Mouse (Mus musculus): ENCODE data around the gene Stx8. TPM values are rescaled to one million over a fixed set of nuclear protein-coding genes. Genes with fewer than 3 reads are reported as not detected.

Gene Stx8
- polyA plus RNA-seq, 1 experiment = 15.9 TPM

DNA sequence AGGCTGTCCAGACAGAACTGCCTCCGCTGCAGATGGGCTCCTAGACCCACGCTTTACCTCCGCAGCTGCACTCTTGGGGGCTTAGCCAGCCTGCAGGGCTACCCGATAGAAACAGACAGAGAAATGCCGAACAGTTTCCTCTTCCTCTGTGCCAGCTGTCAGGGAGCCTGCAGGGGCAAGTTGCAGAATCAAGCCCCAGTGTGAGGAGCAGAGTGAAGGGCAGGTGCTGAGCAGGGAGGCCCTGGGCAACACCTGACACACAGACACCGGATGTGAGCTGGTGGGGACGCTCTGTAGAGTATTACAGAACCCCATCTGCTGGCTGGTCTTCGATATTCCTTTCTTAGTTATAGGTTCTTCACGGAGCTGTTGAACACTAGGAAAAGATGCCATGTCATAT lies 160.1 kb downstream of the Stx8 start:
- no peak overlapping the region for H3K4me3 ChIP-seq (ENCODE audit: insufficient read depth, poor library complexity, severe bottlenecking)
- TF ChIP-seq MYOG (IDR thresholded peaks at IDR 0.05; ENCODE audit: control insufficient read depth, extremely low read depth, insufficient read length) (no peak), CEBPB (IDR thresholded peaks at IDR 0.05; ENCODE audit: low read depth) (no peak), FOSL1 (IDR thresholded peaks at IDR 0.05; ENCODE audit: insufficient read depth, low read length, poor library complexity, severe bottlenecking) (no peak), MAX (IDR thresholded peaks at IDR 0.05) (no peak), MYOD1 (IDR thresholded peaks at IDR 0.05; ENCODE audit: control insufficient read depth, insufficient read length, low read depth) (no peak), USF1 (IDR thresholded peaks at IDR 0.05; ENCODE audit: low read depth) (no peak), CTCF (IDR thresholded peaks at IDR 0.05; ENCODE audit: control insufficient read depth, insufficient read depth, insufficient read length) (no peak)
- H3K27me3 ChIP-seq (ENCODE audit: control insufficient read depth, insufficient read depth, insufficient read length) = no peaks in the 10 kb centered on the region
- H3K79me3 ChIP-seq (ENCODE audit: low read depth) = no peaks in the 10 kb centered on the region
- H3K36me3 ChIP-seq (ENCODE audit: control insufficient read depth, insufficient read depth) = no peaks in the 10 kb centered on the region
- H3ac ChIP-seq (ENCODE audit: control insufficient read depth, insufficient read length, low read depth) = no peak overlapping the region
- no peaks in the 10 kb centered on the region for H3K79me2 ChIP-seq (ENCODE audit: control insufficient read depth, insufficient read depth)

DNA sequence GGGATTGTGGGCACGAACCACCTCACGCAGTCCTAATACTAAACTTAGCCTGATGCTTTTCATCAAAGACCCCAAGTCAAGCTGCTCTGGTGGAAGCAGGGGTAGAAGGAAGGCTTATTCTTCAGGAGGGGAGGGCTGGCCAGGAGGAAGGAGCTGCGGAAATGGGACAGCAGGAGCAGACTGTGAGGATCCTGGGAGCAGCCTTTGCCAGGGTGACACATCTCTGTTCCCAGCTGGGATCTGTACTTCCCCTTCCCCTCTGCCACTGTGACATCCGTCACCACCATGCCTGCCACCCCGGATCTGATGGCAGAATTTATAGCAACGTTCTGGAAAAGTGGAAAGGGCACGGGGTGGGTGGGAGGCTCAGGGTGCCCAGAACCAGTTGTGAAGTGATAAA lies 168.5 kb downstream of the Stx8 start:
- H3K79me2 ChIP-seq (ENCODE audit: control insufficient read depth, insufficient read depth) = no peaks in the 10 kb centered on the region
- TF ChIP-seq MAX (IDR thresholded peaks at IDR 0.05) = no peak
- no peak for TF ChIP-seq MYOD1 (IDR thresholded peaks at IDR 0.05; ENCODE audit: control insufficient read depth, insufficient read length, low read depth)
- no peak for TF ChIP-seq CEBPB (IDR thresholded peaks at IDR 0.05; ENCODE audit: low read depth)
- no peaks in the 10 kb centered on the region for H3K36me3 ChIP-seq (ENCODE audit: control insufficient read depth, insufficient read depth)
- H3ac ChIP-seq (ENCODE audit: control insufficient read depth, insufficient read length, low read depth) = no peak overlapping the region
- no peaks in the 10 kb centered on the region for H3K27me3 ChIP-seq (ENCODE audit: control insufficient read depth, insufficient read depth, insufficient read length)
- no peak overlapping the region for H3K4me3 ChIP-seq (ENCODE audit: insufficient read depth, poor library complexity, severe bottlenecking)
- H3K79me3 ChIP-seq (ENCODE audit: low read depth) = no peaks in the 10 kb centered on the region

DNA sequence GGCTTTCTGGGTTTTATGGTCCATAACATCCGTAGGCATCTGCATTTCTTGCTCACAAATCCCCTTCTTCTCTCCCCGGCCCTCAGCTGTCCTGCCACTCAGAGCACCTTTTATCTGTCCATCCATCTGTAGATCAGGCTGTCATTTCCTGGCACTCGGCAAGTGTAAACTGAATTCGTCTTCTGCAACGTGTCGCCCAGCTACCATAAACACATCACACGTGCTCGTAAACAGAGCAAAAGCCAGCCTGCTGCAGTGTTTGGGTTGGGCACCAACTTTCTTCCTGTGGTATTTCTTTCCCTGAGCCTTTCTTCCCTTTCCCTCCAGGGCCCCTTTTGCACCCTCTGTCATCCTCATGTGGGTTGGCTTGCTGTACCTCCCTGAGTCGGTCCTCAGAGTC lies 169.4 kb downstream of the Stx8 start:
- TF ChIP-seq MYOG (IDR thresholded peaks at IDR 0.05; ENCODE audit: control insufficient read depth, extremely low read depth, insufficient read length) (no peak), CEBPB (IDR thresholded peaks at IDR 0.05; ENCODE audit: low read depth) (no peak), CTCF (IDR thresholded peaks at IDR 0.05; ENCODE audit: control insufficient read depth, insufficient read depth, insufficient read length) (no peak), FOSL1 (IDR thresholded peaks at IDR 0.05; ENCODE audit: insufficient read depth, low read length, poor library complexity, severe bottlenecking) (no peak), MYOD1 (IDR thresholded peaks at IDR 0.05; ENCODE audit: control insufficient read depth, insufficient read length, low read depth) (peak; percentile 30), MAX (IDR thresholded peaks at IDR 0.05) (no peak)
- no peaks in the 10 kb centered on the region for H3K27me3 ChIP-seq (ENCODE audit: control insufficient read depth, insufficient read depth, insufficient read length)
- H3K4me3 ChIP-seq (ENCODE audit: insufficient read depth, poor library complexity, severe bottlenecking) = no peak overlapping the region
- no peak overlapping the region for H3ac ChIP-seq (ENCODE audit: control insufficient read depth, insufficient read length, low read depth)
- no peaks in the 10 kb centered on the region for H3K79me2 ChIP-seq (ENCODE audit: control insufficient read depth, insufficient read depth)
- H3K79me3 ChIP-seq (ENCODE audit: low read depth) = no peaks in the 10 kb centered on the region
- no peaks in the 10 kb centered on the region for H3K36me3 ChIP-seq (ENCODE audit: control insufficient read depth, insufficient read depth)

DNA sequence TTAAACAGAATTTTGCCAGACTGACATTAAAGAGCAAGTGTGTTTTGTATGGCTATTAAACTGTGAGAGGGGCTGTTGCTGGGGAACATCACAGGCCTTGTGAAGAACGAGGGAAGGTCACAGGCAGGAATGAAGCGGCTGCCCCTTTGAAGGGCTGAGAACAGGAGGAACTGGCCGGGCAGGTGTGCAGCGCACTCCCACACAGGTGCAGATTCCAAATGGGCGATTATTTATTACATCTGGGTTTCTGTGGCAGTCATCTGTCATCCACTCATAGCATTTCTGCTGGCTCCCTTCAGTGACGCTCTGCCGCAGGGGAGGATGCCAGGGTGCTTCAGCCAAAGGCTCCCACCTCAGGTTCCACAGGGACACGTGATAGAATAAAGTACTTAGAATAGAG lies 170.7 kb downstream of the Stx8 start:
- Histone ChIP-seq H3ac (ENCODE audit: control insufficient read depth, insufficient read length, low read depth) (no peak overlapping the region), H3K36me3 (ENCODE audit: control insufficient read depth, insufficient read depth) (no peaks in the 10 kb centered on the region), H3K79me2 (ENCODE audit: control insufficient read depth, insufficient read depth) (no peaks in the 10 kb centered on the region), H3K4me3 (ENCODE audit: insufficient read depth, poor library complexity, severe bottlenecking) (no peak overlapping the region), H3K27me3 (ENCODE audit: control insufficient read depth, insufficient read depth, insufficient read length) (no peaks in the 10 kb centered on the region), H3K79me3 (ENCODE audit: low read depth) (no peaks in the 10 kb centered on the region)
- TF ChIP-seq USF1 (IDR thresholded peaks at IDR 0.05; ENCODE audit: low read depth) (no peak), CTCF (IDR thresholded peaks at IDR 0.05; ENCODE audit: control insufficient read depth, insufficient read depth, insufficient read length) (no peak), MYOD1 (IDR thresholded peaks at IDR 0.05; ENCODE audit: control insufficient read depth, insufficient read length, low read depth) (no peak), MAX (IDR thresholded peaks at IDR 0.05) (no peak), MYOG (IDR thresholded peaks at IDR 0.05; ENCODE audit: control insufficient read depth, extremely low read depth, insufficient read length) (no peak), FOSL1 (IDR thresholded peaks at IDR 0.05; ENCODE audit: insufficient read depth, low read length, poor library complexity, severe bottlenecking) (no peak), CEBPB (IDR thresholded peaks at IDR 0.05; ENCODE audit: low read depth) (no peak)

DNA sequence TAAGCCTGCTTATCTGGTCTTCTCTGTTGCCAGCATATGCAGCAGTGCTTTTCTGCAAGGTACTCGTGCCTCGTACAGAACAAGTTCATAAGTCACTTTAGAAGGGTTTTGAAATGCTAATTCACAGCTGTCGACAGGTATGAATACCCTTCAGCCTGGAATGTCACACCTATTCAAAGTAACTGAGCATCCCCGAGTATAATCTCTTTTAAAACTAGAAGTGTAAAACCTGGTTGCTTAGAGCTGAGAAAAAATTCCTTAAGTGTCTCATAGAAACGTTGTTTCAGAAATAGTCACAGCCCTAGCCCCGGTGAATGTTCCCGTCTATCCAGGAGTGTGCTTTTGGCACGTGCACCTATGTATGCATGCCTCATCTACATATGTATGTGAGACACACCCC lies 176.3 kb downstream of the Stx8 start:
- TF ChIP-seq MYOG (IDR thresholded peaks at IDR 0.05; ENCODE audit: control insufficient read depth, extremely low read depth, insufficient read length) (no peak), CTCF (IDR thresholded peaks at IDR 0.05; ENCODE audit: control insufficient read depth, insufficient read depth, insufficient read length) (no peak), MAX (IDR thresholded peaks at IDR 0.05) (no peak), CEBPB (IDR thresholded peaks at IDR 0.05; ENCODE audit: low read depth) (no peak), FOSL1 (IDR thresholded peaks at IDR 0.05; ENCODE audit: insufficient read depth, low read length, poor library complexity, severe bottlenecking) (no peak), MYOD1 (IDR thresholded peaks at IDR 0.05; ENCODE audit: control insufficient read depth, insufficient read length, low read depth) (no peak), USF1 (IDR thresholded peaks at IDR 0.05; ENCODE audit: low read depth) (no peak)
- Histone ChIP-seq H3K79me2 (ENCODE audit: control insufficient read depth, insufficient read depth) (no peaks in the 10 kb centered on the region), H3ac (ENCODE audit: control insufficient read depth, insufficient read length, low read depth) (no peak overlapping the region), H3K4me3 (ENCODE audit: insufficient read depth, poor library complexity, severe bottlenecking) (no peak overlapping the region), H3K27me3 (ENCODE audit: control insufficient read depth, insufficient read depth, insufficient read length) (no peaks in the 10 kb centered on the region), H3K36me3 (ENCODE audit: control insufficient read depth, insufficient read depth) (no peaks in the 10 kb centered on the region), H3K79me3 (ENCODE audit: low read depth) (no peaks in the 10 kb centered on the region)

DNA sequence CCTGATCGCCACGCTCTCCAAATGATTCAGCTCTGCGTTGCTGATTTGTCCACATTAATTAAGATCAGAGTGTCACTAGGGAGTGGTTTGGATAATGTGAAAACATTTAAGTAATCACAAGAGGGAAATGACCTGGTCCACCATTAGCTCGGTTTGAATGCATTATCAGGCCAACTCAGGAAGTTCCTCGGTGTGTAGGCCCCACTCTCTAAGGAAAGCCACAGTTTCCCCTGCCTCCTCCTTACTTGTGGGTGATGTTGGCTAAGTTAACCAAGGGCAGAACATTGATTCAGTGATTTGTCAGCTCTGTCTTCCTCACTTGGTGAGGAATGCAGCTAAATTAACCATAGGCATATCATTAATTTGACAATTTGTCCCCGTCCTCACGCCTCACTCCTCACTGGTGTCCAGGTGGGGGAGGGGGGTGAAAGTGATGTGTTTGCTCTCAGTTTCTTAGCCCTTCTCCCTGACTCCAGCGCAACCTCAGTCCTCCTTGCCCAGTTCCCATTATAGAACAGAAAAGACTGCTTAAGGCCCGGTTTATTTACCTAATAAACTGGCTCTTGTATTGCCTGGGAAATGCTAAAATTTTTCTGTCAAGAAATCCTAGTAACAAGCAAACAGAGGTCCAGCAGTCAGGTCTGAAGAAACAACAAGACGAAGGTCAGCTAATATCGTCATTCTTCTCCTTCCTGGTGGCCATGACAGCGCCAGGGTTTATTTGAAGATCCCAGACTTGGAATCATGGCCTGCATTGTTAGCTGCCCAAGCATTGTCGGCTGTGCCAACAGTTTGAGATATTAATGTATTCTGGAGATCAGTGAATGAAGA lies 178.5 kb downstream of the Stx8 start:
- TF ChIP-seq CEBPB (IDR thresholded peaks at IDR 0.05; ENCODE audit: low read depth) (no peak), CTCF (IDR thresholded peaks at IDR 0.05; ENCODE audit: control insufficient read depth, insufficient read depth, insufficient read length) (no peak), MAX (IDR thresholded peaks at IDR 0.05) (no peak), MYOG (IDR thresholded peaks at IDR 0.05; ENCODE audit: control insufficient read depth, extremely low read depth, insufficient read length) (no peak), MYOD1 (IDR thresholded peaks at IDR 0.05; ENCODE audit: control insufficient read depth, insufficient read length, low read depth) (no peak)
- Histone ChIP-seq H3K4me3 (ENCODE audit: insufficient read depth, poor library complexity, severe bottlenecking) (no peak overlapping the region), H3K79me2 (ENCODE audit: control insufficient read depth, insufficient read depth) (no peaks in the 10 kb centered on the region), H3K27me3 (ENCODE audit: control insufficient read depth, insufficient read depth, insufficient read length) (no peaks in the 10 kb centered on the region), H3K36me3 (ENCODE audit: control insufficient read depth, insufficient read depth) (no peaks in the 10 kb centered on the region), H3ac (ENCODE audit: control insufficient read depth, insufficient read length, low read depth) (no peak overlapping the region), H3K79me3 (ENCODE audit: low read depth) (no peaks in the 10 kb centered on the region)
